ENCODE assay signal across 23 mouse cellular contexts in genomic region chr8:31665485-31665884, GRCm38 (mm10).
DNase-seq lines count a peak whose midpoint lies in the region; ATAC-seq and TF ChIP-seq lines count a peak whose summit lies in the region.
"Had no signal": no experiment of that assay in that cellular context is flagged by ENCODE, and none has a peak within 500 bp of the region (broad histone marks: within the 10 kb centered on the region; RNA-seq: fewer than 3 reads in every experiment).

No protein-coding gene starts in this region.

- ATAC-seq in forebrain, embryonic 14.5 days = peak; percentile 63; the same call in 1 of the 2 replicates
- ATAC-seq in forebrain, embryonic 11.5 days (replicated peaks; ENCODE audit: low FRiP score) = no peak
- peak; percentile 55; the same call in 1 of the 2 replicates for ATAC-seq in forebrain, embryonic 16.5 days
- no peak for ATAC-seq in forebrain, embryonic 12.5 days (ENCODE audit: low FRiP score)
- 0 out of 2 replicates have a peak, but pooled peaks have one; percentile 11 for ATAC-seq in midbrain, embryonic 13.5 days
- ATAC-seq in midbrain, embryonic 16.5 days = no peak
- ATAC-seq: activated CD4-positive, CD25-positive, alpha-beta regulatory T cell, adult 4 months; CD4-positive, CD25-positive, alpha-beta regulatory T cell, adult 4 months; Patski had no signal

- DNase-seq in forebrain, embryonic 14.5 days (ENCODE audit: low spot score) = no peak
- no peak for DNase-seq in forebrain, embryonic 11.5 days (ENCODE audit: low spot score)
- DNase-seq in brain, embryonic 14.5 days (ENCODE audit: low read depth) = peak; percentile 54
- DNase-seq: adrenal gland, adult 8-10 months; adrenal gland, postnatal 14 days; adrenal gland, postnatal 36 days; B cell, adult 2 months; cerebellum, adult 11 months; cerebellum, adult 18-20 months; cerebellum, adult 8-10 months; cerebellum, postnatal 10 days; cerebellum, postnatal 25 days had no signal

- WGBS in forebrain, embryonic 14.5 days = 69% methylated on average over 4 of the region's 4 CpGs
- WGBS in forebrain, embryonic 11.5 days = 88% methylated on average over 4 of the region's 4 CpGs
- 52% methylated on average over 4 of the region's 4 CpGs for WGBS in forebrain, embryonic 16.5 days
- 81% methylated on average over 4 of the region's 4 CpGs for WGBS in forebrain, embryonic 12.5 days
- 81% methylated on average over 4 of the region's 4 CpGs for WGBS in midbrain, embryonic 13.5 days
- 71% methylated on average over 4 of the region's 4 CpGs for WGBS in midbrain, embryonic 16.5 days

- no peak for TF ChIP-seq CTCF in brain, embryonic 14.5 days (IDR thresholded peaks at IDR 0.05; ENCODE audit: borderline replicate concordance, extremely low read depth, insufficient read depth, insufficient read length)

- H3K36me3 ChIP-seq in forebrain, embryonic 14.5 days (ENCODE audit: control insufficient read depth, insufficient read depth, low read length) = no peaks in the 10 kb centered on the region
- no peaks in the 10 kb centered on the region for H3K36me3 ChIP-seq in forebrain, embryonic 11.5 days (ENCODE audit: control insufficient read depth, insufficient read depth, low read length)
- no peaks in the 10 kb centered on the region for H3K36me3 ChIP-seq in forebrain, embryonic 16.5 days (ENCODE audit: control insufficient read depth, insufficient read depth)
- H3K36me3 ChIP-seq in forebrain, embryonic 12.5 days (replicated peaks) = no peaks in the 10 kb centered on the region
- H3K36me3 ChIP-seq in midbrain, embryonic 13.5 days = no peaks in the 10 kb centered on the region
- H3K36me3 ChIP-seq in midbrain, embryonic 16.5 days (ENCODE audit: control insufficient read depth, insufficient read depth, low read length) = no peaks in the 10 kb centered on the region
- H3K36me3 ChIP-seq: embryonic facial prominence, embryonic 10.5 days; embryonic facial prominence, embryonic 12.5 days; G1E had no signal

- peaks cover 3% of the 10 kb centered on the region; the same call in 1 of the 2 replicates for H3K4me1 ChIP-seq in forebrain, embryonic 14.5 days (ENCODE audit: control insufficient read depth, insufficient read depth, low read length)
- no peaks in the 10 kb centered on the region for H3K4me1 ChIP-seq in forebrain, embryonic 11.5 days (replicated peaks; ENCODE audit: control insufficient read depth, insufficient read depth, low read length)
- no peaks in the 10 kb centered on the region for H3K4me1 ChIP-seq in forebrain, embryonic 16.5 days (replicated peaks; ENCODE audit: control insufficient read depth, insufficient read depth, low read length)
- no peaks in the 10 kb centered on the region for H3K4me1 ChIP-seq in forebrain, embryonic 12.5 days
- H3K4me1 ChIP-seq in midbrain, embryonic 13.5 days (replicated peaks) = no peaks in the 10 kb centered on the region
- no peaks in the 10 kb centered on the region for H3K4me1 ChIP-seq in midbrain, embryonic 16.5 days (ENCODE audit: control insufficient read depth, insufficient read depth, low read length)
- H3K4me1 ChIP-seq: embryonic facial prominence, embryonic 10.5 days; embryonic facial prominence, embryonic 12.5 days had no signal

- H3K9ac ChIP-seq in forebrain, embryonic 14.5 days (ENCODE audit: low read length) = no peak overlapping the region
- no peak overlapping the region for H3K9ac ChIP-seq in forebrain, embryonic 11.5 days (ENCODE audit: low read length)
- no peak overlapping the region for H3K9ac ChIP-seq in forebrain, embryonic 16.5 days (replicated peaks; ENCODE audit: low read depth, low read length)
- no peak overlapping the region for H3K9ac ChIP-seq in forebrain, embryonic 12.5 days
- no peak overlapping the region for H3K9ac ChIP-seq in midbrain, embryonic 13.5 days (replicated peaks)
- no peak overlapping the region for H3K9ac ChIP-seq in midbrain, embryonic 16.5 days (ENCODE audit: low read depth, low read length)
- H3K9ac ChIP-seq: embryonic facial prominence, embryonic 12.5 days had no signal

- H3K4me2 ChIP-seq in forebrain, embryonic 14.5 days (ENCODE audit: low read length) = no peak overlapping the region
- no peak overlapping the region for H3K4me2 ChIP-seq in forebrain, embryonic 11.5 days (ENCODE audit: low read depth, low read length, severe bottlenecking)
- H3K4me2 ChIP-seq in forebrain, embryonic 16.5 days (ENCODE audit: low read length) = no peak overlapping the region
- H3K4me2 ChIP-seq in forebrain, embryonic 12.5 days = no peak overlapping the region
- H3K4me2 ChIP-seq in midbrain, embryonic 13.5 days (replicated peaks) = no peak overlapping the region
- H3K4me2 ChIP-seq in midbrain, embryonic 16.5 days (ENCODE audit: low read length) = no peak overlapping the region
- H3K4me2 ChIP-seq: embryonic facial prominence, embryonic 12.5 days had no signal

- H3K27ac ChIP-seq in forebrain, embryonic 14.5 days (ENCODE audit: low read depth, low read length) = no peak overlapping the region
- no peak overlapping the region for H3K27ac ChIP-seq in forebrain, embryonic 11.5 days (ENCODE audit: low read depth, low read length)
- no peak overlapping the region for H3K27ac ChIP-seq in forebrain, embryonic 16.5 days (ENCODE audit: low read length)
- H3K27ac ChIP-seq in forebrain, embryonic 12.5 days = no peak overlapping the region
- H3K27ac ChIP-seq in midbrain, embryonic 13.5 days = no peak overlapping the region
- no peak overlapping the region for H3K27ac ChIP-seq in midbrain, embryonic 16.5 days (ENCODE audit: low read length)
- H3K27ac ChIP-seq: embryonic facial prominence, embryonic 10.5 days; embryonic facial prominence, embryonic 12.5 days had no signal

- no peak overlapping the region for H3K4me3 ChIP-seq in forebrain, embryonic 14.5 days (ENCODE audit: low read depth, low read length)
- H3K4me3 ChIP-seq in forebrain, embryonic 11.5 days (ENCODE audit: low read depth, low read length) = no peak overlapping the region
- H3K4me3 ChIP-seq in forebrain, embryonic 16.5 days (replicated peaks; ENCODE audit: low read length) = no peak overlapping the region
- no peak overlapping the region for H3K4me3 ChIP-seq in forebrain, embryonic 12.5 days (replicated peaks)
- H3K4me3 ChIP-seq in midbrain, embryonic 13.5 days (replicated peaks) = no peak overlapping the region
- no peak overlapping the region for H3K4me3 ChIP-seq in midbrain, embryonic 16.5 days (ENCODE audit: low read depth, low read length)
- H3K4me3 ChIP-seq: embryonic facial prominence, embryonic 10.5 days; embryonic facial prominence, embryonic 12.5 days had no signal

- no peaks in the 10 kb centered on the region for H3K9me3 ChIP-seq in forebrain, embryonic 14.5 days (replicated peaks; ENCODE audit: control insufficient read depth, low read length)
- no peaks in the 10 kb centered on the region for H3K9me3 ChIP-seq in forebrain, embryonic 11.5 days (ENCODE audit: control insufficient read depth, low read length)
- H3K9me3 ChIP-seq in forebrain, embryonic 16.5 days (ENCODE audit: control insufficient read depth, low read length) = no peaks in the 10 kb centered on the region
- no peaks in the 10 kb centered on the region for H3K9me3 ChIP-seq in forebrain, embryonic 12.5 days
- no peaks in the 10 kb centered on the region for H3K9me3 ChIP-seq in midbrain, embryonic 13.5 days
- no peaks in the 10 kb centered on the region for H3K9me3 ChIP-seq in midbrain, embryonic 16.5 days (replicated peaks; ENCODE audit: control insufficient read depth, low read length, poor library complexity, severe bottlenecking)
- H3K9me3 ChIP-seq: embryonic facial prominence, embryonic 10.5 days; embryonic facial prominence, embryonic 12.5 days; G1E had no signal

- no peak for TF ChIP-seq POLR2A in brain, embryonic 14.5 days (IDR thresholded peaks at IDR 0.05; ENCODE audit: borderline replicate concordance, extremely low read depth, insufficient read depth, insufficient read length, poor library complexity, severe bottlenecking)

- no peaks in the 10 kb centered on the region for H3K27me3 ChIP-seq in forebrain, embryonic 14.5 days (replicated peaks; ENCODE audit: control insufficient read depth, insufficient read depth, low read length)
- no peaks in the 10 kb centered on the region for H3K27me3 ChIP-seq in forebrain, embryonic 11.5 days (ENCODE audit: control insufficient read depth, insufficient read depth, low read length)
- no peaks in the 10 kb centered on the region for H3K27me3 ChIP-seq in forebrain, embryonic 16.5 days (replicated peaks; ENCODE audit: control insufficient read depth, insufficient read depth, low read length)
- no peaks in the 10 kb centered on the region for H3K27me3 ChIP-seq in forebrain, embryonic 12.5 days
- no peaks in the 10 kb centered on the region for H3K27me3 ChIP-seq in midbrain, embryonic 13.5 days
- H3K27me3 ChIP-seq in midbrain, embryonic 16.5 days (ENCODE audit: control insufficient read depth, insufficient read depth, low read depth, low read length) = no peaks in the 10 kb centered on the region
- H3K27me3 ChIP-seq: CH12.LX; embryonic facial prominence, embryonic 12.5 days; Patski had no signal

Comparison
In these comparisons a context has a peak if more than half of its experiments do, and no peak if none do; other contexts are left out.
1. ATAC-seq: peak in forebrain, embryonic 14.5 days (single experiment), forebrain, embryonic 16.5 days (single experiment) and midbrain, embryonic 13.5 days (single experiment); none in forebrain, embryonic 11.5 days (single experiment), forebrain, embryonic 12.5 days (single experiment) and midbrain, embryonic 16.5 days (single experiment).